Mouse (Mus musculus) heart, embryonic 11.5 days (tissue): ENCODE measurements around the gene Stim2. TPM values are rescaled to one million over a fixed set of nuclear protein-coding genes. Genes with fewer than 3 reads are reported as not detected.

Experiments
- ATAC-seq: fragments of 200-750 bp; cut with Nextera tagmentation; replicated peaks from 2 replicates; pipeline ENCODE4 v1.8.0; 2017; ENCODE audit warnings: moderate library complexity; ENCODE audit not compliant: insufficient number of reproducible peaks, low FRiP score, low TSS enrichment
- H3K27ac ChIP-seq: fragments of 300-500 bp; sonication (generic); 2 replicates; pipeline ENCODE4 v1.5.1; 2014; ENCODE audit warnings: mild to moderate bottlenecking, low read depth, low read length
- H3K27me3 ChIP-seq: fragments of 300-500 bp; sonication (generic); 2 replicates; pipeline ENCODE4 v1.6.1; 2014; ENCODE audit warnings: mild to moderate bottlenecking, low read length, mixed read lengths; ENCODE audit not compliant: control insufficient read depth, insufficient read depth
- H3K36me3 ChIP-seq: fragments of 300-500 bp; sonication (generic); 2 replicates; pipeline ENCODE4 v1.6.1; 2014; ENCODE audit warnings: mild to moderate bottlenecking, low read length, moderate library complexity, mixed read lengths; ENCODE audit not compliant: control insufficient read depth, insufficient read depth
- H3K4me1 ChIP-seq: fragments of 300-500 bp; sonication (generic); 2 replicates; pipeline ENCODE4 v1.6.1; 2014; ENCODE audit warnings: low read length; ENCODE audit not compliant: control insufficient read depth, insufficient read depth
- H3K4me2 ChIP-seq: fragments of 300-500 bp; sonication (generic); 2 replicates; pipeline ENCODE4 v1.6.1; 2014; ENCODE audit warnings: mild to moderate bottlenecking, moderate library complexity
- H3K4me3 ChIP-seq: fragments of 300-500 bp; sonication (generic); 2 replicates; pipeline ENCODE4 v1.5.1; 2014; ENCODE audit warnings: low read depth, low read length
- H3K9ac ChIP-seq: fragments of 300-500 bp; sonication (generic); 2 replicates; pipeline ENCODE4 v1.6.1; 2014; ENCODE audit warnings: mild to moderate bottlenecking, low read depth, low read length, moderate library complexity
- H3K9me3 ChIP-seq: fragments of 300-500 bp; sonication (generic); replicated peaks from 2 replicates; pipeline ENCODE4 v1.6.1; 2016; ENCODE audit warnings: low read length; ENCODE audit not compliant: control insufficient read depth
- WGBS: fragments of 180-500 bp; shearing (Covaris S2); extraction: QIAGEN DNeasy Blood & Tissue Kit; methylation state at CpG from one replicate; pipeline ENCODE4 v1.1.7; 2014; ENCODE audit not compliant: insufficient replicate concordance; 5-methylcytosine and 5-hydroxymethylcytosine counted together
- polyA plus RNA-seq: library from polyadenylated mRNA; unstranded; fragments of >200 nt; fragmentation: Nextera tagmentation; extraction: Ambion mirVana; gene quantifications from 2 replicates; pipeline ENCODE4 v1.2.1, GENCODE M21; 2014

The Stim2 gene
- polyA plus RNA-seq, 1 experiment from 2014 or later: 9.9 TPM

- Histone ChIP-seq H3K27me3 (no peaks in the 10 kb centered on the region), H3K4me3 (no peak overlapping the region), H3K27ac (peak overlapping the region; percentile 38; the same call in 1 of the 2 replicates), H3K4me2 (peak overlapping the region; percentile 33), H3K4me1 (peaks cover 25% of the 10 kb centered on the region), H3K9ac (no peak overlapping the region), H3K9me3 (no peaks in the 10 kb centered on the region), H3K36me3 (no peaks in the 10 kb centered on the region)
- WGBS: 4% methylated on average over 6 of the region's 6 CpGs
- ATAC-seq: peak; percentile 53; the same call in 1 of the 2 replicates
Observed at GRCm38 (mm10) chr5:54159156-54159793, 161.0 kb downstream of the Stim2 start.

- Histone ChIP-seq H3K9me3 (no peaks in the 10 kb centered on the region), H3K27me3 (no peaks in the 10 kb centered on the region), H3K4me2 (no peak overlapping the region), H3K4me3 (no peak overlapping the region), H3K9ac (no peak overlapping the region), H3K4me1 (peaks cover 25% of the 10 kb centered on the region), H3K27ac (no peak overlapping the region), H3K36me3 (no peaks in the 10 kb centered on the region)
- no peak for ATAC-seq
- 80% methylated on average over 4 of the region's 4 CpGs for WGBS
Observed at GRCm38 (mm10) chr5:54160561-54160960, 162.3 kb downstream of the Stim2 start.

GRCm38 (mm10) chr5:54163890-54164289, 165.6 kb downstream of the Stim2 start:
- no peak overlapping the region for H3K4me3 ChIP-seq
- no peaks in the 10 kb centered on the region for H3K9me3 ChIP-seq
- H3K4me2 ChIP-seq: no peak overlapping the region
- no peaks in the 10 kb centered on the region for H3K36me3 ChIP-seq
- peaks cover 6% of the 10 kb centered on the region for H3K4me1 ChIP-seq
- H3K27ac ChIP-seq: no peak overlapping the region
- ATAC-seq: no peak
- H3K9ac ChIP-seq: no peak overlapping the region
- no peaks in the 10 kb centered on the region for H3K27me3 ChIP-seq
- WGBS: 75% methylated on average over 4 of the region's 4 CpGs

Other genes with a start within 250 kb of the Stim2 start
- 31.0 and 31.6 TPM in 2 replicates for gene Tbc1d19, start 188.9 kb upstream of the Stim2 start, polyA plus RNA-seq